Mouse (Mus musculus) ES-Bruce4 (cell line): ENCODE measurements around the gene Kif7. TPM values are rescaled to one million over a fixed set of nuclear protein-coding genes. Genes with fewer than 3 reads are reported as not detected.

Experiments used
- H3K27ac ChIP-seq: 2 replicates; pipeline ENCODE4 v1.5.1; 2012; ENCODE audit warnings: low read length, inconsistent platforms; ENCODE audit not compliant: insufficient read depth
- H3K27me3 ChIP-seq: 2 replicates; pipeline ENCODE4 v1.6.1; 2012; ENCODE audit warnings: mild to moderate bottlenecking, low read length, inconsistent platforms; ENCODE audit not compliant: control insufficient read depth, poor library complexity, insufficient read depth, severe bottlenecking
- H3K36me3 ChIP-seq: 2 replicates; pipeline ENCODE4 v1.6.1; 2012; ENCODE audit warnings: inconsistent platforms, mild to moderate bottlenecking, low read length, moderate library complexity; ENCODE audit not compliant: control insufficient read depth, poor library complexity, insufficient read depth, severe bottlenecking
- H3K4me1 ChIP-seq: one replicate; pipeline ENCODE4 v1.8.1; 2011; ENCODE audit warnings: low read length; ENCODE audit not compliant: control insufficient read depth, insufficient read depth
- H3K4me3 ChIP-seq: 2 replicates; pipeline ENCODE4 v1.5.1; 2011; ENCODE audit warnings: low read depth, mild to moderate bottlenecking, low read length
- H3K9ac ChIP-seq: 2 replicates; pipeline ENCODE4 v1.6.1; 2012; ENCODE audit warnings: low read depth, mild to moderate bottlenecking, inconsistent platforms; ENCODE audit not compliant: poor library complexity, severe bottlenecking
- H3K9me3 ChIP-seq: replicated peaks from 2 replicates; pipeline ENCODE4 v1.6.1; 2012; ENCODE audit warnings: mild to moderate bottlenecking, low read length, inconsistent platforms; ENCODE audit not compliant: control insufficient read depth, poor library complexity, insufficient read depth, severe bottlenecking
- CTCF ChIP-seq: IDR thresholded peaks from one replicate; pipeline ENCODE4 v1.8.1; 2011; ENCODE audit warnings: low read depth, low read length
- EP300 ChIP-seq: IDR thresholded peaks from 2 replicates; pipeline ENCODE4 v1.6.1; 2011; ENCODE audit warnings: low read depth, low read length; ENCODE audit not compliant: insufficient read depth
- POLR2A ChIP-seq: IDR thresholded peaks from one replicate; pipeline ENCODE4 v1.8.1; 2011; ENCODE audit warnings: low read length; ENCODE audit not compliant: insufficient read depth
- polyA plus RNA-seq: library from polyadenylated mRNA; stranded (reverse); fragments of >200 nt; gene quantifications from 2 replicates; pipeline ENCODE4 v1.2.4, GENCODE M21; 2011; ENCODE audit warnings: low read depth; ENCODE audit not compliant: missing spikeins, insufficient read depth, insufficient read length

The Kif7 gene
- polyA plus RNA-seq, 1 experiment = 4.1 TPM

DNA sequence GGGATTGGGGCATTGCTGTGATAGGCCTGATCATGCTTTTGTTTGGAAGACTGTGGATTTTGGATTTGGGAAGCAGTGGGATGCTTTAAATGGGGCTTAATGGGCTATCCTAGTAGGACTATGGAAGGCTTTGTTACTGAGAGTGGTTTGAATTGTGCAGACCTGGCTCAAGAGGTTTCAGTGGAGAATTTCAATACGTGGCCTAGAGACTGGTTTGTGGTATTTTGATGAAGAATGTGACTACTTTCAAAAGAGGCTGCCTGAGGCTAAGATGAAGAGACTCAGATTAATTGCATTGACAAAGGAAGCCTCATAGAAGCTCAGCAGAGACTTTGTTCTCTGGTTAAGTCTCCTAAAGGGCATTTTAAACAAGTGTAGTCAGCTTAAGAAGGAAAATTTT, 60.9 kb downstream of the Kif7 start:
- Histone ChIP-seq H3K4me1 (no peaks in the 10 kb centered on the region), H3K9me3 (no peaks in the 10 kb centered on the region), H3K4me3 (no peak overlapping the region), H3K36me3 (no peaks in the 10 kb centered on the region), H3K27me3 (no peaks in the 10 kb centered on the region), H3K27ac (peak overlapping the region; percentile 88), H3K9ac (no peak overlapping the region)
- TF ChIP-seq POLR2A (no peak), EP300 (no peak), CTCF (no peak)

DNA sequence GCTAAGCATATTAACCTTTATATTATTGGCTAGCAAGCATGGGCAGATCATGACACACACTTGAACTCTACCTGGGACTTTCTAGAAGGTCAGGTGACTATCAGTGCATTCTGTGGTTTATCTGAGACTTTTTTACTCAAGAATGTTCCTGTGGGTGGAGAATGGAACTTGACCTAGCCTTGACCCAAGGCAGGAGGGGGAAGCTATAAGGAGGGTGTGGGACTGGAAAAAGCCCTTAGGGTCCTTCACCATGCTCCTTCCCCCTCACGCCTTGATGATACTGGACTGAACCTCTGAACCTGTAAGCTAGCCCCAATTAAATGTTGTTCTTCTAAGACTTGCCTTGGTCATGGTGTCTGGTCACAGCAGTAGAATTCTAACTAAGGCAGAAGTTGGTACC, 61.3 kb downstream of the Kif7 start:
- Histone ChIP-seq H3K9ac (no peak overlapping the region), H3K27ac (peak overlapping the region; percentile 88)

DNA sequence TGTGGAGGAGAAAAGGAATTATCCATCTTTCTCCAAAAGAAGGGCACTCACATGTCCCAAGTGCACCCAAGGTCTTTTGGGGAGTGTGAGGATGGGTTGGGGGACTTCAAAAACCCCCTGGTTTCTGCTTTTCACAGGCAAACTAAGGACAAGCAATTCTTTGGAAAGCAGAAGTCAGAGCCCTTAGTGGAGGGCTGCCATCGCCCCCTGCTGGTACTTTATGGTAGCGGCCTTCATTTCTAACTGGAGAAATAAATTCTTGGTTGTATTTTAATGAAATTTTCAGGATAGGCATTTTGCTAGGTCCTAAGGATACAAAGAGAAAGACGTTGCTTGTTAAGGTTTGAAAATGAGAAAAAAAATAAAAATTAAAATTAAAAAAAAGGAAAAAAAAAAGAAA, 66.5 kb downstream of the Kif7 start:
- no peak overlapping the region for H3K27ac ChIP-seq
- H3K36me3 ChIP-seq = no peaks in the 10 kb centered on the region
- no peaks in the 10 kb centered on the region for H3K27me3 ChIP-seq
- H3K9me3 ChIP-seq = no peaks in the 10 kb centered on the region
- no peak overlapping the region for H3K4me3 ChIP-seq
- TF ChIP-seq EP300 = no peak
- TF ChIP-seq CTCF = peak; percentile 65
- no peak for TF ChIP-seq POLR2A
- H3K4me1 ChIP-seq = no peaks in the 10 kb centered on the region
- H3K9ac ChIP-seq = no peak overlapping the region

More for the DNA sequence above, 61.3 kb downstream of the Kif7 start:
- Histone ChIP-seq H3K4me1 (no peaks in the 10 kb centered on the region), H3K9me3 (no peaks in the 10 kb centered on the region), H3K27me3 (no peaks in the 10 kb centered on the region), H3K4me3 (no peak overlapping the region), H3K36me3 (no peaks in the 10 kb centered on the region)
- TF ChIP-seq EP300 (peak; percentile 67; the same call in 1 of the 2 replicates), POLR2A (no peak)

Other genes with a start within 250 kb of the Kif7 start
- 75.8 and 78.3 TPM in 2 replicates for gene Polg, start 249.4 kb downstream of the Kif7 start, polyA plus RNA-seq
- gene Rhcg, start 98.1 kb downstream of the Kif7 start, polyA plus RNA-seq = 0.46 TPM in 1 of 2 replicates, not detected in the other
- 36.7 and 41.1 TPM in 2 replicates for gene Ticrr, start 55.5 kb downstream of the Kif7 start, polyA plus RNA-seq
- 0.28 TPM in 1 of 2 replicates, not detected in the other for gene Plin1, start 17.2 kb upstream of the Kif7 start, polyA plus RNA-seq
- gene Pex11a, start 27.4 kb upstream of the Kif7 start, polyA plus RNA-seq = 7.8 and 8.7 TPM in 2 replicates
- 0.97 and 1.9 TPM in 2 replicates for gene Wdr93, start 27.4 kb upstream of the Kif7 start, polyA plus RNA-seq
- gene Mesp1, start 78.1 kb upstream of the Kif7 start, polyA plus RNA-seq = not detected in 2 replicates
- 1.2 and 1.5 TPM in 2 replicates for gene Mesp2, start 95.0 kb upstream of the Kif7 start, polyA plus RNA-seq
- 9.7 and 10.4 TPM in 2 replicates for gene Anpep, start 145.3 kb upstream of the Kif7 start, polyA plus RNA-seq
- gene Ap3s2, start 204.9 kb upstream of the Kif7 start, polyA plus RNA-seq = 61.0 and 61.2 TPM in 2 replicates
- gene Arpin, start 219.6 kb upstream of the Kif7 start, polyA plus RNA-seq = 2.3 and 2.4 TPM in 2 replicates